Mouse (Mus musculus): ENCODE results near the gene Eefsec. TPM values are rescaled to one million over a fixed set of nuclear protein-coding genes. Genes with fewer than 3 reads are reported as not detected.

Gene Eefsec
- total and polyA plus RNA-seq, 2 experiments from 2014 or later = 11.3 to 12.9 TPM

GRCm38 (mm10) chr6:88299491-88299890, 146.8 kb downstream of the Eefsec start:
- DNase-seq (ENCODE audit: low spot score) = no peak
- Histone ChIP-seq H3K4me1 (ENCODE audit: control insufficient read depth, insufficient read depth) (peaks cover 10% of the 10 kb centered on the region; the same call in 1 of the 2 replicates), H3K4me3 (ENCODE audit: low read depth, low read length) (no peak overlapping the region), H3K9ac (replicated peaks; ENCODE audit: low read depth, low read length) (no peak overlapping the region), H3K27me3 (ENCODE audit: control insufficient read depth, insufficient read depth, low read length) (no peaks in the 10 kb centered on the region), H3K4me2 (ENCODE audit: low read depth, low read length) (no peak overlapping the region), H3K27ac (ENCODE audit: low read depth) (no peak overlapping the region), H3K36me3 (replicated peaks; ENCODE audit: control insufficient read depth, insufficient read depth, low read length) (no peaks in the 10 kb centered on the region), H3K9me3 (replicated peaks; ENCODE audit: control insufficient read depth, low read length) (no peaks in the 10 kb centered on the region)
- WGBS = 89% methylated on average over 2 of the region's 2 CpGs
- no peak for TF ChIP-seq EP300 (IDR thresholded peaks at IDR 0.05; ENCODE audit: low read depth)
- no peak for TF ChIP-seq CTCF (IDR thresholded peaks at IDR 0.05; ENCODE audit: low read depth)
- no peak for ATAC-seq (ENCODE audit: insufficient read depth, low read depth)

DNA sequence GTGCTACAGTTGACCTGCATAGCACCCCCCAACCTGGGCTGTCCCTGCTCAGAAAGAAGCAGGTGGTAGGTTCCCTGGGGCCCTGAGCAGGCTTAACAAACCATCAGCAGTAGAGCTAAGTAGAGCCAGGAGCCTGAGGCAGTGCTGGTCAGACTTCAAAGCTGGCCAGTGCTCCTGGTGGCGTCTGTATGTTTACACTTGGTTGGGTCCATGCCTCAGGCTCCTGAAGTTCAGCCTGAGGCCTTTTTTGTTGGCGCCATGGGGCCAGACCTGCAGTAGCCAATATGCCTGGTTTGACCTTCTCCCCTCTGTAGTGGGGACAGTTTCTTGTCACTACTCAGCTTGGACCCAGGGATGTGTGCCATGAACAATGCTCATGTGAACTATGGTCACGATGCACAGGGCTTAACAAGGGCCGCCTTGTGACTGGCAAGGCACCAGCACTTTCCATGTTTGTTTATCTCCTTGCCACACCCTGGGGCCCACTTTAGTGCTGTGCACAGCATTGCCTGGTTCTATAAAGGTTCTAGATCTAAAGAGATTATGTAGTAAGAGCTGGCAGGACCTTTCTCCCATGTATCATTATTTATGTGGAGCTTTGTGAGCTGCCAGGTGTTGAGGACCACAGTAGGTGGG, 153.9 kb downstream of the Eefsec start:
- H3K4me2 ChIP-seq (ENCODE audit: low read depth, low read length) = no peak overlapping the region
- no peak overlapping the region for H3K27ac ChIP-seq (ENCODE audit: low read depth)
- TF ChIP-seq CTCF (IDR thresholded peaks at IDR 0.05; ENCODE audit: low read depth) (no peak), EP300 (IDR thresholded peaks at IDR 0.05; ENCODE audit: low read depth) (no peak)
- H3K36me3 ChIP-seq (replicated peaks; ENCODE audit: control insufficient read depth, insufficient read depth, low read length) = no peaks in the 10 kb centered on the region
- 63% methylated on average over 4 of the region's 4 CpGs for WGBS
- H3K9ac ChIP-seq (replicated peaks; ENCODE audit: low read depth, low read length) = no peak overlapping the region
- no peaks in the 10 kb centered on the region for H3K27me3 ChIP-seq (ENCODE audit: control insufficient read depth, insufficient read depth, low read length)
- no peak for DNase-seq (ENCODE audit: low spot score)
- no peaks in the 10 kb centered on the region for H3K9me3 ChIP-seq (replicated peaks; ENCODE audit: control insufficient read depth, low read length)
- H3K4me3 ChIP-seq (ENCODE audit: low read depth, low read length) = no peak overlapping the region
- no peak; the same call in 1 of the 2 replicates for ATAC-seq (ENCODE audit: insufficient read depth, low read depth)
- 0 out of 2 replicates have a peak, but pooled peaks cover 6% of the 10 kb centered on the region for H3K4me1 ChIP-seq (ENCODE audit: control insufficient read depth, insufficient read depth)

DNA sequence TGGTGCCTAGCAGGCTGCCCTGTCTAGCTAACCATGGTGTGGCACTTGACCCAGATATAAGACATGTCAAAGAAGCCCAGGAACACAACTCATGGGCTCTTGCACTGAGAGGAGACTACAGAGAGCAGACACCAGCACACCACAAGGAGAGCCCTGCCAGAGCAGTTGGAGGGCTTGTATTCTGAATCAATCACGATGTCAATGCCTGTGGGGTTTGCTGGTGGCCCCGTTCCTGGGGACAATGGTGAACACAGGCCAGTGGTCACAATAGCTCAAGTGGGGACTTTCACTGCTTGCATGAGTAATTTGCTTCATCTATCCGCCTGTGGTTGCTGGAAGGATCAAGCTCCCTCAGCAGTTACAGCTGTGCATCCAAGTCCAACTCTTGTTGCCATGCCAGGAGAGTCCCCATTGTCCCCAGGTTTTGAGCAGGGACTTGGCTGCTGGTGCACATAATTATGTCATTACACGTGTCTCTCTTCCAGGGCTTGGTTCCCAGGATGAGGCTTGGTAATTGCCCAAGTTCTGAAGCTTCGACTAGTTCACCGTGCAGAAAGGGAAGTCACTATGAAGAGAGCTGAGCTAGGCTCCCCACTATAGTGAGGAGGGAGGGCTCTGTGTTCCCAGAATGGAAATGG, 156.1 kb downstream of the Eefsec start:
- no peak overlapping the region for H3K4me2 ChIP-seq (ENCODE audit: low read depth, low read length)

DNA sequence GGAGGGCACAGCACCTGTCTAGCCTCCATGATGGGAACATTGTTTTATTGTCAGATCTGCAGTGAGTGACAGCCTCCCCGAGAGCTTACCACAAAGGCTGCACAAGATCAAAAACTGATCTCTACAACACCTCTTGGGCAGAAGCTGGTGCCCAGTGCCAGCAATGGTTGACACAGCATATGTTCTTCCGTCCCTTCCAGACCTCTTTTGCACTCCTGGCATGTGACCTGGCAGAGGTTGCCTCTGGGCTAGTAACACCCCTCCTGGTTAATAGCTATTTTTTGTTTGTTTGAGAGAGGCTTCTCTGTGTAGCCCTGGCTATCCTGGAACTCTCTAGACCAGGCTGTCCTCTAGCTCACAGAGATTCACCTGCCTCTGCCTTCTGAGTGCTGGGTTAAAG, 168.2 kb downstream of the Eefsec start:
- no peak for ATAC-seq (ENCODE audit: insufficient read depth, low read depth)

More for the DNA sequence above, 156.1 kb downstream of the Eefsec start:
- Histone ChIP-seq H3K27ac (ENCODE audit: low read depth) (no peak overlapping the region), H3K36me3 (replicated peaks; ENCODE audit: control insufficient read depth, insufficient read depth, low read length) (no peaks in the 10 kb centered on the region), H3K9ac (replicated peaks; ENCODE audit: low read depth, low read length) (no peak overlapping the region), H3K4me3 (ENCODE audit: low read depth, low read length) (no peak overlapping the region), H3K27me3 (ENCODE audit: control insufficient read depth, insufficient read depth, low read length) (no peaks in the 10 kb centered on the region), H3K9me3 (replicated peaks; ENCODE audit: control insufficient read depth, low read length) (no peaks in the 10 kb centered on the region), H3K4me1 (ENCODE audit: control insufficient read depth, insufficient read depth) (0 out of 2 replicates have a peak, but pooled peaks cover 6% of the 10 kb centered on the region)
- TF ChIP-seq EP300 (IDR thresholded peaks at IDR 0.05; ENCODE audit: low read depth) (no peak), CTCF (IDR thresholded peaks at IDR 0.05; ENCODE audit: low read depth) (no peak)
- 67% methylated on average over 6 of the region's 6 CpGs for WGBS
- ATAC-seq (ENCODE audit: insufficient read depth, low read depth) (peak; percentile 36), DNase-seq (ENCODE audit: low spot score) (peak; percentile 15)

DNA sequence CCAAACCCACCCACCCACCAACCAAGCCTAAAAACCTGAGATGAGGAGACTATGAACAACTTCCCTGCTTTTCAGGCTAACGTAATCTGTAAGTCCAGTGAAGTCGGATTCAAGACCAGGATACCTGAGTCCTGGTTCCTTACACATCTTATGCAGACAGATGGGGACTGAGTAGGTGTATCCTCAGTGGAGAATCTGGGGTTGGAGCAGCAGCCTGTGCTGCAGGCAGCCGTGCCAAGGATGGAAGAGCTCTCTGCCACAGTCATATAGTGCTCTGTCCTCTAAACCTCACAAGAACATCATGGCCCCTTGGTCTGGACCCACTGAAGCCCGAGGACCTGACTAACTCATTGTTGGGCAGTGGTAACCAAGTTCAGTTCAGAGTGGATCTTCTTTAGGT, 169.1 kb downstream of the Eefsec start:
- ATAC-seq (ENCODE audit: insufficient read depth, low read depth) = no peak
- Histone ChIP-seq H3K4me3 (ENCODE audit: low read depth, low read length) (no peak overlapping the region), H3K4me2 (ENCODE audit: low read depth, low read length) (no peak overlapping the region), H3K9ac (replicated peaks; ENCODE audit: low read depth, low read length) (no peak overlapping the region), H3K9me3 (replicated peaks; ENCODE audit: control insufficient read depth, low read length) (no peaks in the 10 kb centered on the region), H3K4me1 (ENCODE audit: control insufficient read depth, insufficient read depth) (no peaks in the 10 kb centered on the region), H3K27me3 (ENCODE audit: control insufficient read depth, insufficient read depth, low read length) (no peaks in the 10 kb centered on the region), H3K27ac (ENCODE audit: low read depth) (no peak overlapping the region), H3K36me3 (replicated peaks; ENCODE audit: control insufficient read depth, insufficient read depth, low read length) (no peaks in the 10 kb centered on the region)
- 93% methylated on average over 4 of the region's 4 CpGs for WGBS
- DNase-seq (ENCODE audit: low spot score) = no peak
- TF ChIP-seq CTCF (IDR thresholded peaks at IDR 0.05; ENCODE audit: low read depth) (no peak), EP300 (IDR thresholded peaks at IDR 0.05; ENCODE audit: low read depth) (no peak)

More for the DNA sequence above, 168.2 kb downstream of the Eefsec start:
- 77% methylated on average over 2 of the region's 2 CpGs for WGBS
- no peak for TF ChIP-seq CTCF (IDR thresholded peaks at IDR 0.05; ENCODE audit: low read depth)
- no peak for TF ChIP-seq EP300 (IDR thresholded peaks at IDR 0.05; ENCODE audit: low read depth)
- Histone ChIP-seq H3K27ac (ENCODE audit: low read depth) (no peak overlapping the region), H3K4me2 (ENCODE audit: low read depth, low read length) (no peak overlapping the region), H3K27me3 (ENCODE audit: control insufficient read depth, insufficient read depth, low read length) (no peaks in the 10 kb centered on the region), H3K4me1 (ENCODE audit: control insufficient read depth, insufficient read depth) (no peaks in the 10 kb centered on the region), H3K36me3 (replicated peaks; ENCODE audit: control insufficient read depth, insufficient read depth, low read length) (no peaks in the 10 kb centered on the region), H3K9me3 (replicated peaks; ENCODE audit: control insufficient read depth, low read length) (no peaks in the 10 kb centered on the region), H3K4me3 (ENCODE audit: low read depth, low read length) (no peak overlapping the region), H3K9ac (replicated peaks; ENCODE audit: low read depth, low read length) (no peak overlapping the region)
- DNase-seq (ENCODE audit: low spot score) = no peak
